Mouse (Mus musculus) hindbrain, embryonic 14.5 days (tissue): Measurements from ENCODE around the gene Bfsp2. TPM values are rescaled to one million over a fixed set of nuclear protein-coding genes. Genes with fewer than 3 reads are reported as not detected.

ENCODE experiments used
- ATAC-seq: fragments of 200-750 bp; cut with Nextera tagmentation; 2 replicates; pipeline ENCODE4 v1.8.0; 2017; ENCODE audit warnings: moderate number of reproducible peaks, mild to moderate bottlenecking, moderate TSS enrichment, moderate library complexity; ENCODE audit not compliant: low FRiP score
- DNase-seq: peaks from one replicate; pipeline ENCODE4 v3.0.0-alpha.2; 2015; ENCODE audit warnings: low spot score
- H3K27ac ChIP-seq: fragments of 300-500 bp; sonication (generic); 2 replicates; pipeline ENCODE4 v1.5.1; 2014; ENCODE audit warnings: mild to moderate bottlenecking, moderate library complexity
- H3K27me3 ChIP-seq: fragments of 300-500 bp; sonication (generic); 2 replicates; pipeline ENCODE4 v1.6.1; 2014; ENCODE audit warnings: mild to moderate bottlenecking, low read length, mixed read lengths; ENCODE audit not compliant: control insufficient read depth, insufficient read depth
- H3K36me3 ChIP-seq: fragments of 300-500 bp; sonication (generic); replicated peaks from 2 replicates; pipeline ENCODE4 v1.6.1; 2014; ENCODE audit not compliant: control insufficient read depth, insufficient read depth
- H3K4me1 ChIP-seq: fragments of 300-500 bp; sonication (generic); replicated peaks from 2 replicates; pipeline ENCODE4 v1.6.1; 2014; ENCODE audit warnings: antibody characterized with exemption, low read length, mixed read lengths; ENCODE audit not compliant: control insufficient read depth, insufficient read depth
- H3K4me2 ChIP-seq: fragments of 300-500 bp; sonication (generic); replicated peaks from 2 replicates; pipeline ENCODE4 v1.6.1; 2014; ENCODE audit warnings: mild to moderate bottlenecking, moderate library complexity
- H3K4me3 ChIP-seq: fragments of 300-500 bp; sonication (generic); replicated peaks from 2 replicates; pipeline ENCODE4 v1.5.1; 2014; ENCODE audit warnings: mild to moderate bottlenecking, low read length
- H3K9ac ChIP-seq: fragments of 300-500 bp; sonication (generic); 2 replicates; pipeline ENCODE4 v1.6.1; 2014
- H3K9me3 ChIP-seq: fragments of 300-500 bp; sonication (generic); 2 replicates; pipeline ENCODE4 v1.6.1; 2016; ENCODE audit warnings: low read length; ENCODE audit not compliant: control insufficient read depth
- WGBS: fragments of 180-500 bp; shearing (Covaris S2); extraction: QIAGEN DNeasy Blood & Tissue Kit; methylation state at CpG from one replicate; pipeline ENCODE4 v1.1.7; 2014; 5-methylcytosine and 5-hydroxymethylcytosine counted together
- polyA plus RNA-seq: library from polyadenylated mRNA; unstranded; fragments of >200 nt; fragmentation: Nextera tagmentation; extraction: Ambion mirVana; gene quantifications from 2 replicates; pipeline ENCODE4 v1.2.1, GENCODE M21; 2014

Gene Bfsp2
- 3.5 and 4.1 TPM in 2 replicates for polyA plus RNA-seq

DNA sequence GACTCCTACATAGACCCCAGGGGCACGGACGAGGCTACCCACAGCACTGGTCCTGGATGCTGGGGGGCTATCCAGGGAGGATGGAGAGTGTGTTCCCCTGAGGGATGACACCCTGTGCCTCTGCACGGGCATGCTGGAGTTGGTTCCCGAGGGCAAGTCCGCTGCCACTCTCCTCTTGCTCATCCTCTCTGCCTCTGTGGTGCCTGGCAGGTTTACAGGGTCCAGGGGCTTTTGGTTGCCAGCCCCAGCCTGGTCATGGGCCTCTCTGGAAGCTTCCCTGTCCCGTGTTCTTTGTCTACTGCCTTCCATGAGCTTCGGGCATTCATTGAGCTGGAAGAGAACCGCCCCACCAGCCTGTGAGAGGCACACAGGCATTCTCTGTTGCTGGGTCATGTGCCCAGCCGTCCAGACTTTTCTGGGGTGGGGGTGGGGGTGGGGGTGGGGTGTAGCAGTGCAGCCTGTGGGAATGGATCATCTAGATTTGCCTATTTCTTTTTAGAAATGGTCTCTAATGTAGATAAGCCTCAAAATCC, at the start of gene Bfsp2:
Bfsp2 (minus strand) TSS at position 377 of the 533 bp plus-strand sequence.
- H3K4me3 ChIP-seq: no peak within 1 kb of the TSS
- ATAC-seq: no peak
- no peak within 1 kb of the TSS for H3K4me2 ChIP-seq
- no peaks in the 10 kb centered on the region for H3K9me3 ChIP-seq
- no peaks in the 10 kb centered on the region for H3K27me3 ChIP-seq
- peaks cover 9% of the 10 kb centered on the region; the same call in 1 of the 2 replicates for H3K4me1 ChIP-seq
- H3K27ac ChIP-seq: peak within 1 kb of the TSS; percentile 49; the same call in 1 of the 2 replicates
- no peaks in the 10 kb centered on the region for H3K36me3 ChIP-seq
- WGBS: 62% methylated on average over 9 of the region's 9 CpGs
- no peak within 1 kb of the TSS for H3K9ac ChIP-seq
- no peak for DNase-seq

GRCm38 (mm10) chr9:103525041-103525537, 44.9 kb upstream of the Bfsp2 start:
- ATAC-seq: peak; percentile 57; the same call in 1 of the 2 replicates
- no peaks in the 10 kb centered on the region for H3K27me3 ChIP-seq
- no peak overlapping the region for H3K4me3 ChIP-seq
- H3K27ac ChIP-seq: no peak overlapping the region
- DNase-seq: no peak
- no peak overlapping the region for H3K9ac ChIP-seq
- 8% methylated on average over 10 of the region's 10 CpGs for WGBS
- peaks cover 4% of the 10 kb centered on the region; the same call in 1 of the 2 replicates for H3K9me3 ChIP-seq
- H3K36me3 ChIP-seq: no peaks in the 10 kb centered on the region
- H3K4me1 ChIP-seq: peaks cover 17% of the 10 kb centered on the region
- no peak overlapping the region for H3K4me2 ChIP-seq

- ATAC-seq: peak; percentile 59; the same call in 1 of the 2 replicates
Measured at GRCm38 (mm10) chr9:103524600-103524999, 44.4 kb upstream of the Bfsp2 start.

DNA sequence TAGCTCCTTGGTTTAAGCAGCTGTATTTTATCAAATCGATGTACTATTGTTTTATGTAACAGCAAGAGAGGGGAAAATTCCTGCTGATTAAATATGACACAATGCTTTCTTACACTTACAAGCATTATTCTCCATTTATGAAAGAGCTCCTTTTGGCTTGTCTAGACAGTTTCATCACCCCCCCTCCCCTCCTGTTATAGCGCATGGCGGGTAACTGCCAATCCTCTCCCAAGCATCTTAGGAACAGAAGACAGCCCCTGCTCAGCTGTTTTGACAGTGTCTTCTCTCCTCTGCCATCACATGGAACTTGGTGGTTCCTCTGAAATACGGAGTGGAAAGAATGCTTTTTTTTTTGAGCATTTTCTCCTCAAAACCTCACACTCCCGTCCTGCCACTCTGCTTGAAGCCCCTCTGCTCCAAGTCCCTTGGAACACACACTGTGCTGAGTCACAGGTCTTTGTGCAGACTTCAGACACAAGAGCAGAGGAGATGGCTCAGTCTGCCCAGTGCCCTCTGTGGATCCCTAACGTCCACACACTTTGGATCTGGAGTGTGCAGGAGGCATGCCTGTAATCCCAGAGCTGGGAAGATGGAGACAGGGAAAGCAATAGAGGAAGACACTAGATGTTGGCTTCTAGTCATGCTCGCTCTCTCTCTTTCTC, 43.7 kb upstream of the Bfsp2 start:
- no peak for DNase-seq

More at GRCm38 (mm10) chr9:103524600-103524999, 44.4 kb upstream of the Bfsp2 start:
- H3K4me1 ChIP-seq: peaks cover 17% of the 10 kb centered on the region
- no peak overlapping the region for H3K9ac ChIP-seq
- H3K27me3 ChIP-seq: no peaks in the 10 kb centered on the region
- no peak overlapping the region for H3K4me3 ChIP-seq
- H3K27ac ChIP-seq: no peak overlapping the region
- DNase-seq: no peak
- WGBS: 13% methylated on average over 5 of the region's 5 CpGs
- H3K4me2 ChIP-seq: no peak overlapping the region
- H3K36me3 ChIP-seq: no peaks in the 10 kb centered on the region
- H3K9me3 ChIP-seq: no peaks in the 10 kb centered on the region

DNA sequence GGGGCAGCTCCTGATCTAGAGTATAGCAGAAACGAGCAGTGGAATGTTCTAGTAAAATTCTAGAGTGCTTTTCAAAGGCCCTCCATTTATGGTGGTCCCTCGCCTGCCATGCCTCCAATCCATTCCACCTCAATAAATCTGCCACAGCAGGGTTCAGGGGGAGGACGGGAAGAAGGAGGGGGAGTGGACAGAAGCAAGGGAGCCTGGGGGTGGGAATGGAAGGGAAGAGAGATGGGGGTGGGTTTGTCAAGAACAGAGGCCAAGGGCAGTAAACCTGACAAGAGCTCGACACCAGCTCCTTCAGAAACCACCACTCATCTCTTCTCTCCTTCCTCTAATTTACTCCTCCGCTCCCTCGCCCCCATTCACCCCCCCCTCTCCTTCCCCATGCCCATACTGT, 42.8 kb upstream of the Bfsp2 start:
- H3K4me2 ChIP-seq: no peak overlapping the region
- H3K9me3 ChIP-seq: 0 out of 2 replicates have a peak, but pooled peaks cover 4% of the 10 kb centered on the region
- no peak overlapping the region for H3K9ac ChIP-seq
- no peak for DNase-seq
- H3K36me3 ChIP-seq: no peaks in the 10 kb centered on the region
- no peak overlapping the region for H3K27ac ChIP-seq
- no peak overlapping the region for H3K4me3 ChIP-seq
- H3K4me1 ChIP-seq: peaks cover 17% of the 10 kb centered on the region
- H3K27me3 ChIP-seq: no peaks in the 10 kb centered on the region
- 59% methylated on average over 6 of the region's 6 CpGs for WGBS
- ATAC-seq: no peak

More for the DNA sequence above, 43.7 kb upstream of the Bfsp2 start:
- H3K4me2 ChIP-seq: no peak overlapping the region
- no peaks in the 10 kb centered on the region for H3K27me3 ChIP-seq
- no peak overlapping the region for H3K27ac ChIP-seq
- no peak overlapping the region for H3K4me3 ChIP-seq
- 0 out of 2 replicates have a peak, but pooled peaks cover 4% of the 10 kb centered on the region for H3K9me3 ChIP-seq
- peaks cover 17% of the 10 kb centered on the region for H3K4me1 ChIP-seq
- ATAC-seq: no peak
- no peaks in the 10 kb centered on the region for H3K36me3 ChIP-seq
- WGBS: 39% methylated on average over 7 of the region's 7 CpGs
- no peak overlapping the region for H3K9ac ChIP-seq

GRCm38 (mm10) chr9:103513884-103514283, 33.7 kb upstream of the Bfsp2 start:
- H3K9me3 ChIP-seq: 0 out of 2 replicates have a peak, but pooled peaks cover under 1% of the 10 kb centered on the region
- H3K9ac ChIP-seq: no peak overlapping the region
- H3K4me2 ChIP-seq: no peak overlapping the region
- H3K4me3 ChIP-seq: no peak overlapping the region
- no peaks in the 10 kb centered on the region for H3K36me3 ChIP-seq
- H3K27me3 ChIP-seq: no peaks in the 10 kb centered on the region
- 18% methylated on average over 2 of the region's 2 CpGs for WGBS
- H3K27ac ChIP-seq: no peak overlapping the region
- ATAC-seq (no peak), DNase-seq (no peak)
- H3K4me1 ChIP-seq: no peaks in the 10 kb centered on the region

DNA sequence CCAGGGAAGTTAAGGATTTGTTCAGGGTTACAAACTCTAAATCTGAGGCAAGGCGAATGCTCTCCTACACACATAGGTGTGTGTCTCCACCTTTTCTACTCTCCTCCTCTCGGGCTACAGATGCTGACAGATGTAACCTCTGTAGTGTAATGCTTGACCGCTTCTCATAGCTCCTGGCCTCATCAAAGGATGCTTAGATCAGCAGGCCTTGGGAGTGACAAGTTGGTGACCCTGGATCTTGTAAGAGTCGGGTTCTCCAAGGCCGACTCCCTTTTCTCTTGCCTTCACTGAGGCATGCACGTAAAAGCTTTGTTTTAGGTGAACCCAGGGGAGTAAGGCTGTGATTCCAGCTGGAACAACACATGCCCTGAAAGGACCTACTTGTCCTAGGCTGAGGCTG, 32.0 kb upstream of the Bfsp2 start:
- H3K27ac ChIP-seq: no peak overlapping the region
- WGBS: 72% methylated on average over 6 of the region's 6 CpGs
- no peak for ATAC-seq
- 0 out of 2 replicates have a peak, but pooled peaks cover 3% of the 10 kb centered on the region for H3K4me1 ChIP-seq
- no peak overlapping the region for H3K9ac ChIP-seq
- no peak for DNase-seq
- no peaks in the 10 kb centered on the region for H3K9me3 ChIP-seq
- H3K4me3 ChIP-seq: no peak overlapping the region
- no peak overlapping the region for H3K4me2 ChIP-seq
- H3K36me3 ChIP-seq: no peaks in the 10 kb centered on the region
- no peaks in the 10 kb centered on the region for H3K27me3 ChIP-seq

- no peak overlapping the region for H3K27ac ChIP-seq
- ATAC-seq: no peak
- H3K4me3 ChIP-seq: no peak overlapping the region
- H3K9me3 ChIP-seq: no peaks in the 10 kb centered on the region
- no peaks in the 10 kb centered on the region for H3K27me3 ChIP-seq
- peaks cover 37% of the 10 kb centered on the region for H3K4me1 ChIP-seq
- DNase-seq: no peak
- 75% methylated on average over 7 of the region's 7 CpGs for WGBS
- no peak overlapping the region for H3K9ac ChIP-seq
- no peak overlapping the region for H3K4me2 ChIP-seq
- no peaks in the 10 kb centered on the region for H3K36me3 ChIP-seq
Measured at GRCm38 (mm10) chr9:103506968-103507584, 26.9 kb upstream of the Bfsp2 start.

- WGBS: 31% methylated on average over 5 of the region's 5 CpGs
- DNase-seq (no peak), ATAC-seq (peak; percentile 16; the same call in 1 of the 2 replicates)
- Histone ChIP-seq H3K36me3 (no peaks in the 10 kb centered on the region), H3K4me3 (no peak overlapping the region), H3K4me1 (peaks cover 47% of the 10 kb centered on the region), H3K9me3 (no peaks in the 10 kb centered on the region), H3K27me3 (no peaks in the 10 kb centered on the region), H3K27ac (peak overlapping the region; percentile 38; the same call in 1 of the 2 replicates), H3K9ac (no peak overlapping the region), H3K4me2 (no peak overlapping the region)
Measured at GRCm38 (mm10) chr9:103505067-103505466, 24.8 kb upstream of the Bfsp2 start.
